Mouse (Mus musculus) bone marrow macrophage, adult 2 months (primary cell): Measurements from ENCODE around the gene Tnni1.

Source experiments
- CTCF ChIP-seq: IDR thresholded peaks from 2 replicates; pipeline ENCODE4 v1.5.1; 2012; ENCODE audit warnings: low read depth, mild to moderate bottlenecking, low read length, moderate library complexity
- POLR2A ChIP-seq: IDR thresholded peaks from 2 replicates; pipeline ENCODE4 v1.6.1; 2012; ENCODE audit warnings: mild to moderate bottlenecking, low read depth, low read length, borderline replicate concordance

DNA sequence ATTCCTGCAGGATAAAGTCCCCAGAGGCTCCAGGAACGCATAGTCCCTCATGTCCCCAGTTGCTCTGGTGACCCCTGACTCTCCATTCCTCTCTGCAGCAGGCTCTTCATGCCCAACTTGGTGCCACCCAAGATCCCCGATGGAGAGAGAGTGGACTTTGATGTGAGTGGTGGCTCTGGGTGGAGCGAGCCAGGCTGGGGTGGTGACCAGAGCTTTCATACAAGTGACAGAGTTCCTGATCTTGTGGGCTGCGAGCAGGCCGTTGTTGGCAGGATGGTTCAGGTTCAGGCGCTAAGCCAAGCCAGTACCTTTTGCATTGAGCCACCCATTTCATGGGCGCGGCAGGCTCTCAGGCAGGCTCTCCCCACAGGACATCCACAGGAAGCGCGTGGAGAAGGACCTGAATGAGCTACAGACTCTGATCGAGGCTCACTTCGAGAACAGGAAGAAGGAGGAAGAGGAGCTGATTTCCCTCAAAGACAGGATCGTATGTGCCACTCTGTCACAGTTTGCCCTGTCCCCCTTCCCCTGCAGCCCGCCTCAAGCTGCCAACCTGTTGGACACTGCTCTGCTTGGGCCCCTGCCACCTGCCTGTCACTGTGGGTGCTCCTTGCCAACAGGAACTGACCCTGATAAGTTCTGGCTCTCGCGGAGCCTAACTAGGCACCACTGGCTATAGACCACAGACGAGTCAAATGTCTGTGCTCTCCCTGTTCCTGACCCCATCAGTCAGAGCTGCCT lies 68.5 kb downstream of the Tnni1 start:
- no peak for TF ChIP-seq CTCF
- no peak for TF ChIP-seq POLR2A
